Mouse (Mus musculus) erythroblast, adult 5-6 weeks (primary cell): ENCODE results near the gene Fosb. TPM values are rescaled to one million over a fixed set of nuclear protein-coding genes. Genes with fewer than 3 reads are reported as not detected.

Experiments
- ATAC-seq: replicated peaks from 2 replicates; pipeline ENCODE4 v1.8.0; 2016; ENCODE audit warnings: moderate number of reproducible peaks, mild to moderate bottlenecking, moderate TSS enrichment, inconsistent platforms; ENCODE audit not compliant: poor library complexity, low FRiP score, severe bottlenecking
- total RNA-seq, 2 experiments: library from RNA; stranded (forward) in 1 of 2; stranded (reverse) in 1 of 2; fragments of 150-400 nt in 1 of 2; fragments of 200-764, 138-1000 nt in 1 of 2; gene quantifications; 2 replicates each; pipeline versions ENCODE4 v1.2.3 to v1.2.4; 2015 to 2017; ENCODE audit warnings: low replicate concordance in 2 of 2

Gene Fosb
- total RNA-seq (2015; ENCODE audit: low replicate concordance) (2.9 and 3.1 TPM in 2 replicates), total RNA-seq (2017; ENCODE audit: low replicate concordance) (2.2 and 3.8 TPM in 2 replicates)

DNA sequence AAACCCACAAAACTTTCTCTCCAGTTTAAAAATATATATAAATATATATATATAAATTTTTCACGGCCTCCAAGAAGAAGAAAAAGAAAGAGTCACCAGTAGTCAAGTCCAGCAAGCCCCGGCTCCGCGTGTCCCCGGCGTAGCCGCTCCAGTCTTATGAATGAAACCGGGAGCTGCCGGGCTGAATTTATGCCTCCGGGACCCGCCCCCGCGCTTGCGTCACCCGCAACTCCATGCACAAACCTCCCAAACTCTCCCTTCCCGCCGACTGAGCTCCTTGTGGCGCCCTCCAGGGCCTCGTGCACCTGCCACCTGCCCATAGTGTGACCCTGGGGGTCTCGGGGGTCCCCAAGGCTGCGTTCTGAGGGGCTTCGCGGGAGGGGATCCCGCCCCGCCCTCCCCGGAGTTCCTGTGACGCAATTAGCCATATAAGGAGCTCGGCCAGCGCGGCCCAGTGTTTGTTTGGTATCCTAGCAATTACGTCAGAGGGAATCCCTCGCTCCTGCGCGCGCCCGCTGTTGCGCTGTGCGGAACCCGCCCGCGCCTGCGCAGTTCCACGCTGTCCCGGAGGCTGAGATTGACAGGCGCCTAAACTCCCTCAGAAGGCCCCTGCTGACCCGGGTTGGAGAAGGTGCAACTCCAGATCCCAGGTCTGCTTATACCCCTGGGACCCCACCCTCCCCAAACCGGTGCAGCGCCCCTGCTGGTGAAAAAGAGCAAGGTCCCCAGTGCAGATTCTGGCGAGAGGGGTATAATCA lies at the start of gene Fosb:
Fosb (minus strand) TSS at position 168 of the 758 bp plus-strand sequence.
- ATAC-seq: peak; percentile 73

DNA sequence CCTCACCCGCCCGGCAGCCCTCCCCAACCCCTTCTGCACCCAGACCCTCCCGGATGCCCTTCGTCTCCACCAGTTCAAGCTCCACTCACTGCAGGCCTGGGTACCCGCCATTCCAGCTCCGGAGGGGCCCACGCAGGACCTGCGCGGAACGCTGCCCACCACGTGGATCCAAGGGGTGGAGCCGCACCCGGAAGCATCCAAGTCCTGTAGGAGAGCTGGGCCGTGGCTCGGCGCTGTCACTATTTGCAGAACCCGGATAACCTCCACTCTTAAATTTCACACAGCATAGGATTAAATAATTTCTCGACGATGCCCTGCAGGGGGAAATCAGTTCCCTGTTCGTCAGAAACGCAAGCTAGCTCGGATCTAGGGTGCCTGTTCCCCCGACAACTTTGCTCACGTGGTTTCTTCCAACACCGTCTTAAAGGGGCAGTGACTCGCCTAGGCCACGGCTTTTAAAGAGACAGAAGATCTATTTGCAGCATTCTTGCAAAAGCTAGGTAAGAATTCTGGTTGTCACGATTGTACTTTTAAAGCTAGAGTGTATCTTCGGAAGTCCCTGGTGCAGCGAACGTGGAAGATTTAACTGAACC lies 49.5 kb upstream of the Fosb start, which contains the start of the genes Cd3eap and Ppp1r13l:
Cd3eap (minus strand) TSS at position 185 of the 593 bp plus-strand sequence.
Ppp1r13l (plus strand) TSS at position 451 of the 593 bp plus-strand sequence.
- ATAC-seq: peak; percentile 68

DNA sequence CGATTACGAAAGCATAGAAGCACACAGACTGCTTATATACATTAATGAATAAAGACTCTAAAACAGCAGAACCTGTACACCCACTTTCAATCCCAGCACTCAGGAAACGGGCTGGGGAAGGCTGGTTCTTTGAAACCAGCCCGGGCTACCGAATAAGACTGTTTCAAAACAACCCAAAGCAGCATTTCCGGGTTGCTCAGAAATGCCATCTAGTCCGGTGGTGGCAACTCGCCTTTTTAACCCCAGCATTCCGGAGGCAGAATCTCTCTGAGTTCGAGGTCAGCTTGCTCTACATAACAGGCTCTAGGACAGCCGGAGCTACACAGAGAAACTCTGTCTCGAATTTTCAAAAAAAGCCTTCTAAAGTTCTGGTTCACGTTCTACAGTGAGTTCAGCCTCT lies 48.8 kb upstream of the Fosb start:
- no peak for ATAC-seq

- no peak for ATAC-seq
Observed at GRCm38 (mm10) chr7:19357381-19358375, 47.8 kb upstream of the Fosb start.

DNA sequence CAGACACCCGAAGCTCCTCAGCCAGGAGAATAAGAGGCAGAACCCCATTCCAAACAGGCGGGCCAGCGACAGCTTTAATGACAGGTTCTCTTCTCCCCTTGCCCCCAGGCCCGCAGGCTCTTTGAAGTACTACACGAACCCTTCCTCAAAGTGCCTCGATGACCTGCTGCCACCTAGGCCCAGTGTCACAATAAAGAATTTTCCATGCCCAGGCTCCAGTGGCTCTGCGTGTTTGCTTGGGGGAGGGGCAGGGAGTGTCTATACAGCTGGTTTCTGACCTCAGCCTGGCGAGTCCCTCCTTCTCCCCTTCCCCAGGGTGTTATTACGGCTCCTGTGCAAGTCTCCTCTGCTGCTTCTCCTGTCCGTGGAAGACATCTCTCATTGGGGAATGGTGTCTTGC lies 46.5 kb upstream of the Fosb start:
- no peak for ATAC-seq

DNA sequence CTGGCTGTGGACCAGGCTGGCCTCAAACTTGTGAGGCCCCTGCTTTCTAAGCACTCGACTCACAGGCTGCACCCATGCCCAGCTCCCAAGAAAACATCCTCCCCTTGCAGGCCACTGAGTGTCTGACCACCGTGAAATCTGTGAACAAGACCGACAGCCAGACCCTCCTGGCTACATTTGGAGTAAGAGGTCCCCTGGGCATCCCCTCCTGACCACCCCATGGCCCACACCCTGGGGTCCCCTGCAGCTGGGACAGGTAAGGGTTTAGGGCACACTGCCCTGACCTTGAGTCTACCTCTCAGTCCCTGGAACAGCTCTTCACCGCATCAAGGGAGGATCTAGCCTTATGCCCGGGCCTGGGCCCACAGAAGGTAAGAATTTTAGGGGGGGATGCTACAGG lies 45.1 kb upstream of the Fosb start:
- ATAC-seq: no peak

DNA sequence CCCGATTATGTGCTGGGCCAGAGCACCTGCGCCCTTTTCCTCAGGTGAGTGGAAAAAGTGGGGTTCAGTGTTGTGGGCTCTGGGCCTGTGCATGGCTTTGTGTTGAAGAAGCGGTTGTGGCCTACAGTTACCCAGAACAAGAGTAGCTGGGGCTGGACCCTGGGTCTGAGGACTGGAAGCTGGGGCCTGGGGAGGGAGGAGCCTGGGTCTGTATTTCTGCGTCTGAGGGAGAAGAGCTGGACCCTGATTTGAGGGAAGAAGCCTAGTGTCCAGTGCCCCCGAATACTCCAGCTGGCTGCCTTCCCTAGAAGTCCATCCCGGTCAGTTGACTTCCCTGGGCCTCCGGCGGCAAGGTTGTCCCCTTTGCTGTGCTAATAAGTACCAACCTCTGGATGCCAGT lies 40.4 kb upstream of the Fosb start:
- no peak for ATAC-seq

GRCm38 (mm10) chr7:19349188-19349915 lies 39.5 kb upstream of the Fosb start:
- ATAC-seq: no peak

- peak; percentile 92 for ATAC-seq
Observed at GRCm38 (mm10) chr7:19344938-19345471, 35.2 kb upstream of the Fosb start.

- ATAC-seq: no peak
Observed at GRCm38 (mm10) chr7:19344237-19344847, 34.5 kb upstream of the Fosb start, which contains the start of gene Ercc1. Ercc1 (plus strand) TSS chr7:19344778.

- peak; percentile 69 for ATAC-seq
Observed at GRCm38 (mm10) chr7:19343210-19343808, 33.5 kb upstream of the Fosb start.

DNA sequence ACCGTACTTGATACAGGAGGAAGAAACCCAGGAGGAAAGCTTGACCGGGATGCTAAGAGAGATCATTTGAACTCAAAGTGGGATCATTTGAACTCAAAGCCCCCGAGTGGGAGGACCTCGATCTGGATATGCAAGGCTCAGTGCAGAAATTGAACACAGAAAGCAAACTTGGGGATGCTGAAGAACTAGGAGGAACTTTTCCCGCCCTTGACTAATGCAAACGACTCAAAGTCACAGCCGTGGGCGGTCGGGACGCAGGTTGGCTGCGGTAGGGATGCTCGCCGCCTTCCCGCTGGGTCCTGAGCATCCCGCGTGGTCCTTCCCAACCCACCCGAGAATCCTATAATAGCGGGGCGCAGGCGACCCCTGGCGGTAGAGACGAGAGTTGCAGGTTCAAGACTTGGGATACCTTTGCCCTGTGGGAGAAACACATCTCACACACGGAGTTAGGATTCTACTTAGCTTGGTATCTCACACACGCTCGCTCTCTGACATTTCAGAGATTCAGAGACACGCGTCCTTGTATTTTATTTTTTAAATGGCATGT lies 32.7 kb upstream of the Fosb start:
- peak; percentile 33; the same call in 1 of the 2 replicates for ATAC-seq

- no peak for ATAC-seq
Observed at GRCm38 (mm10) chr7:19341761-19342409, 32.0 kb upstream of the Fosb start.

GRCm38 (mm10) chr7:19341250-19341649 lies 31.4 kb upstream of the Fosb start:
- no peak for ATAC-seq

- no peak for ATAC-seq
Observed at GRCm38 (mm10) chr7:19338596-19338995, 28.7 kb upstream of the Fosb start.

- ATAC-seq: no peak
Observed at GRCm38 (mm10) chr7:19338060-19338459, 28.2 kb upstream of the Fosb start.

DNA sequence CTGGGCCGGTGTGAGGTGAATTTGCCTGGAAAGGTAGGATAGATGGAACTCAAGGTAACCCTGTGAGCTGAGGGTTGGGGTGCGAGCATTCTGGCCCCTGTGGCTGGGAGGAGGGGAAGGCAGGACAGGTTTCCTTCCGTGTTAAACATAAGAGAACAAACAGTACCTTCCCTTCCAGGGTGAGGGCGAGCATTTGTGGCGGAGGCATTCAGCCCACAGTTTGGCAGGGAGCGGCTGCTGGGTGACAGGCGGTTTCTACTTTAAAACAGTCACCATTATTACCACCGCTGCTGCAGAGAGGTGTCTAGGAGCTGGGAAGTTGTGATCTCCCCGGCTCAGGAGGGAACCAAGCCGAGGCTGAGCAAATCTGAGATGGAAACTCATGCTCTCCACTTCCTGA lies 27.3 kb upstream of the Fosb start:
- no peak for ATAC-seq
